Mouse (Mus musculus) E14TG2a.4 (cell line): ENCODE measurements around the gene Ext2.

ENCODE experiments used
- H3K27me3 ChIP-seq: 2 replicates; pipeline ENCODE4 v1.6.1; 2014; ENCODE audit warnings: low read length, control low read depth; ENCODE audit not compliant: insufficient read depth
- H3K36me3 ChIP-seq: 2 replicates; pipeline ENCODE4 v1.6.1; 2014; ENCODE audit warnings: low read length, control low read depth; ENCODE audit not compliant: insufficient read depth
- H3K4me1 ChIP-seq: replicated peaks from 2 replicates; pipeline ENCODE4 v1.6.1; 2014; ENCODE audit warnings: low read depth, low read length, control low read depth
- H3K4me3 ChIP-seq: replicated peaks from 2 replicates; pipeline ENCODE4 v1.5.1; 2014; ENCODE audit warnings: mild to moderate bottlenecking, low read length
- H3K9me3 ChIP-seq: 2 replicates; pipeline ENCODE4 v1.6.1; 2014; ENCODE audit warnings: low read length, control low read depth
- CTCF ChIP-seq: conservative IDR thresholded peaks from 2 replicates; pipeline ENCODE4 v1.5.1; 2014; ENCODE audit warnings: low read length
- NANOG ChIP-seq: IDR thresholded peaks from 2 replicates; pipeline ENCODE4 v1.6.1; 2014; ENCODE audit warnings: borderline replicate concordance, low read length, mixed read lengths
- POU5F1 ChIP-seq: IDR thresholded peaks from 2 replicates; pipeline ENCODE4 v1.6.1; 2014; ENCODE audit warnings: low read length, borderline replicate concordance

The Ext2 gene

DNA sequence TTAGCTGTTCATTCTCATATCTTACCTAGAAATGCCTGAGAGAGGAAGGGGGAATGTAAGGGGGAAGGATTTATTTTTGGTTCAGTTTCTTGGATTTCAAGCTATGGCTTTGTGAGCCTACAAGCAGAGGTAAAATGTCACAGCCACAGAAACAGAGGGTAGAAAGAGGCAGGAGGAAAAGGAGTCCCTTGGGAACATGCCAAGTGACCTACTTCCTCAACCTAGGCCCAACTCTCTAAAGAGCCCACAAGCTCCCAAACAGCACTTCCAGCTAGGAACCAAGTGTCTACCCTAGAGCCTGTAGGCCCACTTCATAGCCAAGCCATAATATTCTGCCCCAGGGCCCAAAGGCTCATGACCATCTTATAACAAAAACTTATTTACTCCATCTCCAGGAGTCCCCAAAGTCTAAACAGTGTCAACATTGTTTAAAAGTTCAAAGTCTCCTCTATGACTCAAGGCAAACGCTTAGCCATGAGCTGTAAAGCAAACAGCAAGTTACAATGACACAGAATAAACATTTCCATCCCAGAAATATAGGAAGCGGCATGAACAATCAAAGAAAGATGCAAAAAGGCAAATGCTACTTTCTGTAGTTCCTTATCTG is 99.1 kb downstream of the Ext2 start:
- no peaks in the 10 kb centered on the region for H3K27me3 ChIP-seq
- TF ChIP-seq CTCF (no peak), NANOG (no peak), POU5F1 (no peak)
- H3K36me3 ChIP-seq = 0 out of 2 replicates have a peak, but pooled peaks cover 7% of the 10 kb centered on the region
- no peaks in the 10 kb centered on the region for H3K9me3 ChIP-seq
- no peaks in the 10 kb centered on the region for H3K4me1 ChIP-seq
- H3K4me3 ChIP-seq = no peak overlapping the region

DNA sequence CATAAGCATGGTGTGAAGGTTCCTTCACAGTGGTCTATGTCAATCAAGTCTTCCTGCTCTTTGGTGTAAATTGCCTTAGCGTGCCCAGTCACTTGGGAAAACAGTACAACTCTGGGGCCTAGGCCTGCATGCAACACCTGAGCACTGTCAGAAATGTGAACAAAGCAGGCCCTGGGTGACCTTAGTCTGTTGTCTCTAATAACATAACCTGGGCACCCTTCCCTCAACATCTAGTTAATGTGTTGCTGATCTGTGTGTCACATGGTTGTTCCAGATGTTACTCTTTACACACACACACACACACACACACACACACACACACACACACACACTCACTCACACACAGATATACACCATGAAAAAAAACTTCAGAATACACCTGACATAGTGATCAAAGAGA is 101.4 kb downstream of the Ext2 start:
- Histone ChIP-seq H3K27me3 (no peaks in the 10 kb centered on the region), H3K9me3 (no peaks in the 10 kb centered on the region), H3K4me3 (no peak overlapping the region), H3K36me3 (0 out of 2 replicates have a peak, but pooled peaks cover 17% of the 10 kb centered on the region), H3K4me1 (no peaks in the 10 kb centered on the region)
- TF ChIP-seq POU5F1 = no peak
- TF ChIP-seq CTCF = no peak
- TF ChIP-seq NANOG = no peak

DNA sequence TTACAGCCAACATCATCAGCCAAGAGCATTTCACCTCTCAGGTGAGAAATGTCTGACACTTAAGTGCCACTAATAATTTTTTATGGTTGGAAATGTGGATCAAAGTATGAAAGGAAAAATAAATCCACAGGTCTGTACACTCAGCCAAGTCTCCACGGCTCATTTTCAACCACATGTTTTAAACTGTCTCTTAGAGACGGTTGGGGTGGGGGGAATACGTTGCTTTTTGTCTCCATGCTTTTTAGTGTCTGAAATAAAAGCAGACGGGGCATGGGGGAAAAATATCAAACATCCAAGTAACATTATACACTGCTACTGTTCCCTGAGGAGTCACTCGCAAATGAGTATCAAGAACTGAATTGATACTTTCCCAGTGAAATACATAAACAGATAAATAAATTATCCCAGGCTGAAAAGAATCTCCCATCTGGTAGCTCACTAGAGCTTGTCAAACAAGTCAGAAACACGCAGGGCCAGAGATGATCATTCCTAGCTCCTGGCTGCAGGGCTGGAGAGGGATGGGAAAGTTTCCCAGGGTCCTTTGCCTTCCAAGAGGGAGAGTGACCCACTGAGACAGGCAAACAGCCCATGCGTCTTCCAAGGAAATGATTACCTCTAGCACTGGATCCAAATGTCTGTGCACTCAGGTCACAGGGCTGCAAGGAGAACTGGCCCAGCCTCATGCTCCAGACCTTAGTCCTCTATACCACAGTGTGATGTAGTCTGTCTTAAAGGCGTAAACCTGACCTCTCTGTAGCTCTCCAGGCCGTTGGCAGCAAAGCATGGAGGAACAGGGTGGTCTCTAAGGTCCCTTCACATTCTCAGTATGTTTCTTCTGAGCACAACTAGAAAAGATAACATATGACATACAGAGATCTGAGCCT is 102.3 kb downstream of the Ext2 start:
- 0 out of 2 replicates have a peak, but pooled peaks cover 17% of the 10 kb centered on the region for H3K36me3 ChIP-seq
- no peaks in the 10 kb centered on the region for H3K4me1 ChIP-seq
- TF ChIP-seq CTCF = no peak
- TF ChIP-seq POU5F1 = no peak
- no peak for TF ChIP-seq NANOG
- no peaks in the 10 kb centered on the region for H3K27me3 ChIP-seq
- no peaks in the 10 kb centered on the region for H3K9me3 ChIP-seq
- no peak overlapping the region for H3K4me3 ChIP-seq

DNA sequence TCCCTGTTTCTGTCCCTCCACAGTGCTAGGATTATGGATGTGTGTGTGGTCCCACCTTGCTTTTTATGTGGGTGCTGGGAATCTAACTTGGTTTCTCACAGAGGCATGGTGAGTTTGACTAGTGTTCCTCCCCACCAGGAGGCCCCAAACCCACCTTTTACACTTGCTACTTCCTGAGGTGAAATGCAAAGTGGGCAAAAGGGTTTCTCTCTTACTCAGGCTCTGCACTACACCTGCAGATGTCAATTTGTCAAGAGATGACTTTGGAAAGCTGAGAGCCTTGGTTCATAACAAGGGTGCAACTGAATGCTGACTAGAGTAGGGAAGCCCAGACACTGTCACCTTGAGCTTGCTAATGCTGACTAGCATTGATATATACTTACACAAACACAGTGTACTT is 109.1 kb downstream of the Ext2 start:
- Histone ChIP-seq H3K36me3 (peaks cover 15% of the 10 kb centered on the region; the same call in 1 of the 2 replicates), H3K9me3 (no peaks in the 10 kb centered on the region), H3K27me3 (no peaks in the 10 kb centered on the region), H3K4me3 (no peak overlapping the region), H3K4me1 (no peaks in the 10 kb centered on the region)
- no peak for TF ChIP-seq NANOG

DNA sequence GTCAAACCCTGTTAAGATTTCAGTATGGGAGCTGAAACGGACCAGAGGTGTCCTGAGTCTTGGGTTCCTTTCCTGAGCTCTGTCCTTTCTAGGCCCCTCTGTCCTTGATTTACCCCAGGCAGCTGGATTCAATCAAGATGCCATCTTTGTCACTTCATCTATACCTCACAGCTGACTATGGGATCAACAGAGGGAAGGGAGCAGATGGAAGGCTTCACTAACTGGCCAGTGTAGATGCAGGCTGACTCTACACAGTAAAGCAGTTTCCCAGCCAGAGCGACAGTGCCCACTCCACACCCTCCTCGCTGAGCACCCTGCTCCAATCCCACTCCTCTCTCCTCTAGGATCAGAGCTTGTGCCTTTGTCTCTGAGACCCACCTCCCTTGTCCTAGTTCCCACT is 110.9 kb downstream of the Ext2 start:
- no peaks in the 10 kb centered on the region for H3K27me3 ChIP-seq
- no peaks in the 10 kb centered on the region for H3K9me3 ChIP-seq
- TF ChIP-seq NANOG = no peak
- no peak for TF ChIP-seq CTCF
- no peak for TF ChIP-seq POU5F1
- peaks cover 5% of the 10 kb centered on the region; the same call in 1 of the 2 replicates for H3K36me3 ChIP-seq
- no peaks in the 10 kb centered on the region for H3K4me1 ChIP-seq
- H3K4me3 ChIP-seq = no peak overlapping the region

DNA sequence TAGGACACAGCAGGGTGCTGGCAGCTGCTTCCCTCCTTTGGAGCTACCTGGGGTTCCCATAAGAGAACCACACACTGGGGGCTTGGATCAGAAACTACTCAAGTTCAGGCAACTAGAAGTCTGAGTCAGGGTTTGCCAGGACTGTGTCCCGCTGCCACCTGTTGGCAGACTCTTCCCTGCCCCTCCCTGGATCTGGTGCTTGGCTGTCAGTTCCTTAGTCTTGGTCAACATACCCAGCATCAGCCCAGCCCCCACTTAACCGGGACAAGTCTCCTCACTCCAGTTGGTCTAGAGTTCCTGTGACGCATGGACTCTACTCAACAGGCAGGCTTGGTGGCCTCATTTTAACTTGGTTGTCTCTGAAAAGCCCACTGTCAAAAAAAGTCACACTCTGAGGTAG is 112.7 kb downstream of the Ext2 start:
- H3K4me1 ChIP-seq = no peaks in the 10 kb centered on the region
- H3K9me3 ChIP-seq = no peaks in the 10 kb centered on the region
- no peaks in the 10 kb centered on the region for H3K27me3 ChIP-seq
- H3K4me3 ChIP-seq = no peak overlapping the region
- H3K36me3 ChIP-seq = peaks cover 3% of the 10 kb centered on the region; the same call in 1 of the 2 replicates
- TF ChIP-seq POU5F1 (no peak), NANOG (no peak), CTCF (no peak)

DNA sequence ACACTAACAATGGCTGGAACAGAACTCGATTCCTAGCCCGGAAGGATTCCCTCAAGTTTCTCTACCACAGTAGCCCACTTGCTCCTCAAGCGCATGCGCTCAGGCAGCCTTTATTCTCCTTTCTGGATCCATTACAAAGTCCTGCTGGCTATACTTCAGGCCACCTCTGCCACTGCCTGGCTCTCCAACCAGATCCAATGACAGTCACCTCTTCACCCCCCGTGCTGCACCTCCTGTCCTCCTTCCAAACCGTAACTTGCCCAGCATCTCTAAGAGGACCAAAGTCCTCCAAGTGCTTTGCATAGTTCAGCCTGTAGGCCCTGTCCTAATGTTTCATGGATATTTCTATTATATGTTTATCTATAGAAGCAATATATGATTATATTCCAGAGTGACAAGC is 113.1 kb downstream of the Ext2 start:
- no peaks in the 10 kb centered on the region for H3K4me1 ChIP-seq
- TF ChIP-seq CTCF (no peak), NANOG (no peak), POU5F1 (no peak)
- no peak overlapping the region for H3K4me3 ChIP-seq
- H3K9me3 ChIP-seq = no peaks in the 10 kb centered on the region
- no peaks in the 10 kb centered on the region for H3K36me3 ChIP-seq
- no peaks in the 10 kb centered on the region for H3K27me3 ChIP-seq

DNA sequence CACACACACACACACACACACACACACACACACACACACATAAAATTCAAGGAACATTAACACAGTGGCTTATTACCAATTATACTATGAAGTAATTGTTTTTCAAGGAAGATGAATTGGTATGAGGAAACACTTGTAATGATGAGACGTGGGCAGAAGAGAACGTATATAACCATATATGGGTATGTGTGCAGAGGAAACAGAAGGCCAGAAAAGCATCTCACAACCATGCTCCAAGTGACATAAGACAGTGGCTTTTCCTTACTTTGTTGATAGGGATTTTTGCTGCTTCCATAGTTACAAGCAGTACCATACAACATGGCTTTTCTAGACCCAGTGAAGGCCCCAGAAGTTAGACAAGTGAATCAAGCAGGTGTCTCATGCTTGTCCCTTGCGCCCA is 115.5 kb downstream of the Ext2 start:
- peaks cover 15% of the 10 kb centered on the region for H3K36me3 ChIP-seq
- no peak overlapping the region for H3K4me3 ChIP-seq
- H3K4me1 ChIP-seq = no peaks in the 10 kb centered on the region
- H3K27me3 ChIP-seq = no peaks in the 10 kb centered on the region
- no peak for TF ChIP-seq NANOG
- TF ChIP-seq CTCF = no peak
- TF ChIP-seq POU5F1 = no peak
- H3K9me3 ChIP-seq = no peaks in the 10 kb centered on the region

DNA sequence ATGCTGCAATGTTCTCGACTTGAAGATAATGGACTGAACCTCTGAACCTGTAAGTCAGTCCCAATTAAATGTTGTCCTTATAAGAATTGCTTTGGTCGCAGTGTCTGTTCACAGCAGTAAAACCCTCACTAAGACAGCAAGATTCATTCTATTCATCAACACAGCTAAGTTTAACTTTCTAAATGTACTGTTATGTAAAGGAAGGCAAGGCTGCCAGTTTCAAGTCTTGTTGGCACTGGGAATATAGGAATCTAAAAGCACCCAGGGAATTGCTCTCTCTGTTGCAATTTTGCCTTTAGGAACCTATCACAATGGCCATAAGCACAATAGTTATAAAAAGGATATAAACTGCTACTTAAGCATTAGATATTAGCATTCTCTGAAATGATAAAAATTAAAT is 116.0 kb downstream of the Ext2 start:
- TF ChIP-seq NANOG (no peak), CTCF (no peak), POU5F1 (no peak)
- Histone ChIP-seq H3K36me3 (peaks cover 15% of the 10 kb centered on the region), H3K4me1 (no peaks in the 10 kb centered on the region), H3K9me3 (no peaks in the 10 kb centered on the region), H3K27me3 (no peaks in the 10 kb centered on the region), H3K4me3 (no peak overlapping the region)
